Mouse (Mus musculus) heart, adult 9 months (tissue): Measurements from ENCODE around the gene Rasgrf2.
"Not testable (repeated sequence)": the region's sequence is repeated elsewhere in the genome, so short reads cannot be mapped to it uniquely, and the experiment has no call there.

Source experiments
- DNase-seq, 2 experiments: peaks; one replicate each; pipeline ENCODE4 v3.0.0; 2022; ENCODE audit warnings: low spot score in 2 of 2

Rasgrf2 gene

GRCm38 (mm10) chr13:92131384-92132150 lies at the start of gene Rasgrf2:
Gene Rasgrf2, minus strand, starts transcription at chr13:92131656.
- DNase-seq: peak; percentile 13 to 39

DNA sequence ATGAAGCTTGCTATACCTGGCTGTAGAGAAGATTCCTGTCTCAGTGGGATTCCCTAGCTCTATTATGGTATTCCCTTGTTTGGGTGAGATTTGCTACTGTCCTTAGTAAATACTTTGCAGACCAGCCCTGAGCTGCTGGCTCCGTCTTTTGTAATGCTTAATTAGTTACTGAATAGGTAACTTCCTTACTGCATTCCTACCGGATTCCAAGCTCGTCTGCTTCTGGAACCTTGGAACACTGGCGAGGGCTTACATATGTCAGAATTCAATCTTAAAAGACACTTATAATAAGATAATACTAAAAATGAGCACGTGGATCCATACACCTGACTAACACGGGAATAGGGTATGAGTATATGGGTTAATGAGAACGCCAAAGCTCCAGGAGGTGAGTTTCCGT lies 41.2 kb upstream of the Rasgrf2 start:
- not testable (repeated sequence) for DNase-seq

GRCm38 (mm10) chr13:92150551-92150950 lies 19.1 kb upstream of the Rasgrf2 start:
- peak; percentile 27 to 50 for DNase-seq

- no peak for DNase-seq
Measured at GRCm38 (mm10) chr13:92148858-92149257, 17.4 kb upstream of the Rasgrf2 start.

DNA sequence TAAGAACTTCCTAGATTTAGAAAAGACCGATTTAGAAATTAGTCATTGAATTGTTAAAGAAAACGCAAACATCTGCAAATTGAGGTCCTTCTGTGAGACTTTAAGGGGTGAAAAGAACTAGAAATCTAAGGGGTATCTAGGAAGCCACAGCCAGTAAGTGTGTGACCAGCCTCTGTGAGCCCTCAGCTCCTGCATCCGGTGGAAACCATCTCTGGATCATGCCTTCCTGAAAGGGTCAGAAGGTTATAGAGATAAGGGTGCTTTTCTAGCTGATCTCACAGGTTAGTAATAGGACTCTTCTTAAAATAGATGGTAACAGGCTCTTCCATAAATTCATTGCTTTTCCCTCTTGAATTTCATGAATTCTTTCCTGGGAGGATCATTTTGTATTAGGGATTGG lies 3.3 kb upstream of the Rasgrf2 start:
- DNase-seq: no peak

- no peak for DNase-seq
Measured at GRCm38 (mm10) chr13:92132599-92132998, 1.1 kb upstream of the Rasgrf2 start.

- DNase-seq: no peak
Measured at GRCm38 (mm10) chr13:92130994-92131383, 467 bp downstream of the Rasgrf2 start.

DNA sequence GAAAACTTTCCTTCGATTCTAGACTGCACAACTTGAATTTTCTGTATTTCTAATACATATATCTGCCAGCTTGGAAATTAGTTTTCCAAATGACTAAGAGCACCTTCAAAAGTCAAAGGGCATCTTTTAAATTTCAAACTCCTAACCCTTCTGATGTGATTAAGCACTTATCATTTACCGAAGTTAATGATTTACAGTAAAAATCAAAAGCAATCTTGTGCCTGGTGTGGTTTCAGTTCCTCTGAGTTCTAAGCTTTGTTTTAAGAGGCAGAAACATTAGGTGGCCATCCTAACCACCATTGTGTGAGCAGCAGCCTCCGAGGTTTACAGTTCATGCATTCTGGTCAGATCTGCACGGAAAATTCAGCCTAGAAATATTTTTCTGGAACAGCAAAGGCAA lies 1.6 kb downstream of the Rasgrf2 start:
- no peak for DNase-seq

- DNase-seq: no peak
Measured at GRCm38 (mm10) chr13:92125902-92126301, 5.6 kb downstream of the Rasgrf2 start.

DNA sequence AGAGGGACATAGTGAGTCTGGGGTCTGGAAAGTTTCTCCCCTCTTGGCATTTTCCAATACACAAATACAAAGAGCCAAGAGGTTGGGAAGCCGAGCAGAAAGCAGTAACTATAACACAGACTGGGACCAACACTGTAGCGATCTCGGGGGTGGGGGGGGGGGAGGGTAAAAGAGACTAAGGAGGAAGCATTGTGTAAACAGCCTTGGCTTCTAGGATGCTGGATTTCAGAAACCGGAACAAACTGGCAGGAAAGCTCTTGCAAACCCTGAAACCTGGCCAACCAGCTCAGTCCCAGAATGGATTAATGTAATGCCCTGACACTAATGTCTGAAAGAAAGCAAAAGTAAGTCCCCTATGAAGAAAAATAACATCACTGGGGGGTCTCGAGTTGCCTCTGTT lies 11.8 kb downstream of the Rasgrf2 start:
- DNase-seq: no peak

- no peak for DNase-seq
Measured at GRCm38 (mm10) chr13:92114076-92114475, 17.4 kb downstream of the Rasgrf2 start.

DNA sequence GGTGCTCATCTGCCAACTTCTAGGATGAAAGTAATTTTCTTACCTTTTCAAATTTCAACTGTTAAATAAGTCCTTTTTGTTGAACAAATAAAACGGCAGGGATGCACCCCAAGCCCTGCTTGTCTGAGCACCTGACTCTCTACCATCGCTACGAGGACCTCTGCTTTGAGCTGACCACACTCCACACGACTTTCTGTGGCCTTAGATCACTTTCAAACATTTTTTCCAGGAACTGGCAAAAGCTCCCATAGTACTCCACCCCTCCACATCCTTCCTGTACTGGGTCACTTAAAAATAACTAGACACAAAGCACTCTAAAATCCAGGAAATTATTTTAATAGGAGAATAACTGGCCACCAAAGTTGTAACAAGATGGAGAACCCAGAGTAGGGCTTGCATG lies 23.2 kb downstream of the Rasgrf2 start:
- DNase-seq: peak; percentile 48 to 71

DNA sequence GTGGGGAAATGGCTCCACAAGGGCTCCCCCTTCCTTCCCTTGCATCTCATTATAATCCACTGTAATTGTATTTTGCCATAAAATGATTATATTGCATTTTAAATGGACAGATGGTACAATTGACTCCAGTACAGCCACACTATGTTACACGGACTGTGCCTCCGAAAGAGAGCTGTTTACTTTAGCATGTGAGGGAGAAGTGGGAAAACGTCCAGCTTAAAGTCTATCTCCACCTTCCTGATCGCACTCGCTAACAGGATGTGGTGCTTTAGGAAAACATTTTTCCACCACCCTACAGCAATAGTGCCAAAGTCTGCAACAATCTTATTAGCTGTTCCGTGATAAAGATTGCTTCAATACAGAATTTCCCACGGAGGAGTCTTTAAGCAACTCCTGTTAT lies 27.2 kb downstream of the Rasgrf2 start:
- DNase-seq: peak; percentile 53 to 59

DNA sequence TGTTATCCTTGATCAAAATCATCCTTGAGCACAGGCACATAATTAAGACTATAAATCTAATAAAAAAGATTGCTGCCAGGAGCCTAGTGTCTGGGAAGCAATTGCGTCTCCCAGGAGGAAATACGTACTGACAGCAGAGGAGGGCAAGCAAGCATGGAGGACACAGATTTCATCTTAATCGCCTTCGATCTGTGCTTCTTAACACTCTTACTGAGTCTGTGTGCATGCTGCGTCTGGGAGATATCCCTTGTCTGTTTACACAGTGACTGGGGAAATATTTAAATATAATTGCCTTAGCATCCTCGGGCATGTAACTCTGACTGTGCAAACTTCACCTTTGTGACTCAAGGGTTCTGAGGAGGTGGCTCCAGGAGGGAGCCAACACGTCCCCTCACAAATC lies 33.0 kb downstream of the Rasgrf2 start:
- DNase-seq: no peak

DNA sequence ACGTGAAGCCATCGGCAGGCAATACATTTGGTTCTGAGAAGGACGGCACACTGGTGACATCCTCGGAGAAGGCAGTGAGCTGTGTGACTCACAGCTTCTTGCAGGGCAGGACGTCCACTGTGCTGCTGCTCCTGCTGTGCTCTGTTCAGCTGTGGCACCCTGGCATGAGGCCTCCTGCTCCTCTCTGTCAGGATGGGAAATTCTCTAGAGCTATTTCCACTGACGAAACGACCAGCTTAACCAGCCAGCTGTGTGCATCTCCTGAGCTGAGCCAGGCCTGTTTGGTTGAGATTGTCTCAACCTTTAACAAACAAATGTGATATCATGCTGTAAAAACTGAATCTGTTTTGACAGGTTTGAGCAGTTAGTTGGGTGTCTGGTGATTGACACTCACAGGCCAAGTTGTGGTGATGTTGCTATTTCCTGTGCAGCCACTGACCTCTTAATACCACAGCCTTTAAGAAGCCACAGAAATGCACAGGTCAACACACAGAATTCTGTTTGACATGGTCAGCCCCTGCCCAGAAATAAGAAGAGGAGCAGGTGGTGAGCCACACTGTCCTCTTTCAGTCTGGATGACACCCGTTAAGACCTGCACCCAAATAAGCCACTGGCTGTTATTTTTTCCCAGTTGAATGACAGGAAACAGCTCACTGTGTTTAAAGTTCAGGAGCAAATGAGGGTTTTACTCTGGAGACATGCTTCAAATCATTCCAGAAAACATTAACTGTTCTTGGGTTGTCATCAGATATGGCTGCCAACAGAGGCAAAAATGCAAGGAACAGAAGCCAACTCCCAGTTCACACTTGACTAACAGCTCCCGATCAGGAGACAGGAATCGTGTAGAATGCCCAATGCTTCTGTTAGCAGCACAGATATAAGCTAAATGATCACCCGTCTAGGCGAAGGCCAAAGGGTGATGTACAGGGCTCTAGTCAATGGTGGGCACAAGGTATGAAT lies 36.0 kb downstream of the Rasgrf2 start:
- DNase-seq: peak; percentile 13 to 46

DNA sequence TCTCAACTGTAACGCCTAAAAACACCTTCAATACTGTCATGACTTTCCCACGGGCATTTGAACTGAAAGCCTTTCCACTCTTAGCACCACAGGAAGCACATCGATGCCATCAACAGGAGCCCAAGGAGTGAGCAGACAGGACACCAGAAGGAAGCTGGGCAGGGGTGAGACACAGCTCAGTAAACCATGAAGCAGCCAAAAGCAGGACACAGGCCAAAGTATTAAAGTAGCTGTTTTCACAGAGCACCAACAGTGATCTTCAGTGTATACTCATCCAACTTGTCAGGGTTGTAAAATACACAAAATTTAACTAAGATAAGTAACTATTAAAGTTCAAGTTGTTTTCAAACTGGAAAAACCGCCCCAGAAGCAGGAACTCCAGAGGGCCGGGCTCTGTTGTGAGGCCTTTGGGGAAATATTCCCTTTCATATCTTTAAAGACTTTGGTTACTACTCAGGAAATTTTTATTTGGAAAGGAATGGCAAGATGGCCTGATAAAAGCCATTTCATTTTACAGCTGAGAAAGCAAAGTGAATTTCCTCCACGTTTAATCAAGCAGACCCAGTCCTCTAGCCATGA lies 37.7 kb downstream of the Rasgrf2 start:
- no peak for DNase-seq

GRCm38 (mm10) chr13:92073111-92073510 lies 58.3 kb downstream of the Rasgrf2 start:
- no peak for DNase-seq

DNA sequence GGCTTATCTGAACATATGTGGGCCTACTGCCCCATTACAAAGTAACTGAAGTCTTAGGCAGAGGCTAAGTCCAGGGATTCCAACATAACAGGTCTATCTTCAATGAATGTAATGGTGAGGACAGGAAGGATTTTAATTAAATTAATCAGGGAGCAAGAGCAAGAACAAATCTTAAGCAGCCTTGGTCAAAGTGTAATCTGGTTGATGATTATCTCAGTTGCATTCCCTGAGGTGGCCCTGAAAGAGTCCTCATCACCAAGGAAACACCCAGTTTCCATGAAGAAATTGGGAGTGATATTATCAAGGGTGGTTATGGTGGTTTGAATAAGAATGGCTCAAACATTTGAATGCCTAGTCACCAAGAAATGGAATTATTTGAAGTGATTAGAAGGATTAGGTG lies 62.8 kb downstream of the Rasgrf2 start:
- DNase-seq: no peak

- DNase-seq: no peak
Measured at GRCm38 (mm10) chr13:92067831-92068230, 63.6 kb downstream of the Rasgrf2 start.

GRCm38 (mm10) chr13:92053748-92054147 lies 77.7 kb downstream of the Rasgrf2 start:
- no peak for DNase-seq

- no peak for DNase-seq
Measured at GRCm38 (mm10) chr13:92053001-92053400, 78.5 kb downstream of the Rasgrf2 start.

DNA sequence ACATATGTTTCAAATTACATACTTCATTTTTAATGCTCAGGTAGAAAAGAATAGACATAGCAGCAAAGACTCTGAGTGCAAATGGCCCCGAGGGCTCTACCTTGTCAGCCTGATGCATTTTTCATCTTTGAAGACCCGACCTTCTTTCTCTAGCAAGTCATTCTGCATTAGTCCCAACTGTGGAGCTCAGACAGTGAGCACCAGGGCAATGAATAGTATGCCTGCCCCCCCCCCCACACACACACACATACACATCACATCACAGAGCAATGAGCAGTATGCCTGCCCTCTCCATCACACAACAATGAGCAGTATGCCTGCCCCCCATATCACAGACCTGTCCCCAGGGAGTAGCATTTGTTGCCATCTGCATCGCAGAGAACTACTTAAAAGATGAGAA lies 80.2 kb downstream of the Rasgrf2 start:
- no peak for DNase-seq
